In the genomic region with DNA sequence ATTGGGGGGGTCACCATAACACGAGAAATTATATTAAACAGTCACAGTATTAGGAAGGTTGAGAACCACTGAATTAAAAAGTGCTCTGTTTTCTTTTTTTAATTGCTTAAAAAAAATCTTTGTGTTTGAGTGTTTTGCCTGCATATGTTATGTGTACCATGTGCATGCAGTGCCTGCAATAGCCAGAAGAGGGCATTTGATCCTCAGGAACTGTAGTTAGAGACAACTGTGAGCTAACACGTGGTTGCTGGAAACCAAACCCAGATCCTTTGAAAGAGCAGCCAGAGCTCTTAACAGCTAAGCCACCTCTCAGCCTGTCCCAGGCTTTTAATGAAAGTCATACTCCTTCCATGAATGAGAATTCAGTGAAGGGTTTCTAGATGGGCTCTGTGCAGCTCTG, we compare ENCODE assay signal across 8 mouse cellular contexts. TPM values are rescaled to one million over a fixed set of nuclear protein-coding genes. Genes with fewer than 3 reads are reported as not detected.
DNase-seq lines count a peak whose midpoint lies in the region; ATAC-seq and TF ChIP-seq lines count a peak whose summit lies in the region.
"Had no signal": no experiment of that assay in that cellular context is flagged by ENCODE, and none has a peak within 500 bp of the region (broad histone marks: within the 10 kb centered on the region; RNA-seq: fewer than 3 reads in every experiment).

No protein-coding gene starts in this region.

- peak; percentile 11 for DNase-seq in hindbrain, embryonic 11.5 days (ENCODE audit: low spot score)
- no peak for DNase-seq in hindbrain, embryonic 14.5 days (ENCODE audit: low spot score)
- DNase-seq in lung, embryonic 14.5 days = peak; percentile 24
- DNase-seq in lung, adult 2 months = no peak
- DNase-seq in 416B (ENCODE audit: low read depth) (peak; percentile 5), ES-CJ7 (ENCODE audit: low read depth, low spot score) (peak; percentile 76)
- no peak for DNase-seq in ovary, postnatal 36 days (ENCODE audit: low spot score)
- DNase-seq: heart, adult 11 months had no signal

- no peak for TF ChIP-seq POLR2A in lung, adult 2 months (IDR thresholded peaks at IDR 0.05; ENCODE audit: borderline replicate concordance, extremely low read depth, low read depth, low read length)

- 77% methylated on average over 2 of the region's 2 CpGs for WGBS in hindbrain, embryonic 11.5 days
- 85% methylated on average over 2 of the region's 2 CpGs for WGBS in hindbrain, embryonic 14.5 days
- WGBS in lung, embryonic 14.5 days = 90% methylated on average over 2 of the region's 2 CpGs
- WGBS in lung, adult 2 months = 89% methylated on average over 2 of the region's 2 CpGs

- ATAC-seq in hindbrain, embryonic 11.5 days (ENCODE audit: low FRiP score) = no peak
- no peak for ATAC-seq in hindbrain, embryonic 14.5 days (ENCODE audit: low FRiP score)
- no peak for ATAC-seq in lung, embryonic 14.5 days (ENCODE audit: insufficient read depth)

- H3K4me1 ChIP-seq in hindbrain, embryonic 11.5 days (replicated peaks; ENCODE audit: control insufficient read depth, insufficient read depth, low read length) = no peaks in the 10 kb centered on the region; the same call in 1 of the 2 replicates
- no peaks in the 10 kb centered on the region for H3K4me1 ChIP-seq in hindbrain, embryonic 14.5 days (replicated peaks; ENCODE audit: control insufficient read depth, insufficient read depth, low read length)
- H3K4me1 ChIP-seq in lung, embryonic 14.5 days (ENCODE audit: insufficient read depth) = no peaks in the 10 kb centered on the region
- H3K4me1 ChIP-seq in lung, adult 2 months (ENCODE audit: control insufficient read depth, insufficient read depth, low read length) = peaks cover 2% of the 10 kb centered on the region; the same call in 1 of the 2 replicates

- no peak overlapping the region for H3K9ac ChIP-seq in hindbrain, embryonic 11.5 days (ENCODE audit: low read depth, low read length)
- no peak overlapping the region for H3K9ac ChIP-seq in hindbrain, embryonic 14.5 days
- no peak overlapping the region for H3K9ac ChIP-seq in lung, embryonic 14.5 days

- H3K9me3 ChIP-seq in hindbrain, embryonic 11.5 days (ENCODE audit: control insufficient read depth, low read length) = no peaks in the 10 kb centered on the region
- no peaks in the 10 kb centered on the region for H3K9me3 ChIP-seq in hindbrain, embryonic 14.5 days (ENCODE audit: control insufficient read depth, low read length)
- H3K9me3 ChIP-seq in lung, embryonic 14.5 days (ENCODE audit: low read depth, low read length) = no peaks in the 10 kb centered on the region; the same call in 1 of the 2 replicates

- no peak overlapping the region for H3K4me3 ChIP-seq in hindbrain, embryonic 11.5 days (ENCODE audit: low read depth, low read length)
- H3K4me3 ChIP-seq in hindbrain, embryonic 14.5 days (replicated peaks; ENCODE audit: low read length) = no peak overlapping the region
- no peak overlapping the region for H3K4me3 ChIP-seq in lung, embryonic 14.5 days (ENCODE audit: low read depth, low read length)
- H3K4me3 ChIP-seq in lung, adult 2 months (replicated peaks; ENCODE audit: extremely low read depth, low read depth, low read length) = no peak overlapping the region

- H3K4me2 ChIP-seq in hindbrain, embryonic 11.5 days (replicated peaks; ENCODE audit: low read depth, low read length) = no peak overlapping the region
- no peak overlapping the region for H3K4me2 ChIP-seq in hindbrain, embryonic 14.5 days (replicated peaks)
- no peak overlapping the region for H3K4me2 ChIP-seq in lung, embryonic 14.5 days

- H3K27me3 ChIP-seq in hindbrain, embryonic 11.5 days (ENCODE audit: control insufficient read depth, insufficient read depth, low read length) = peaks cover 12% of the 10 kb centered on the region; the same call in 1 of the 2 replicates
- peaks cover 15% of the 10 kb centered on the region; the same call in 1 of the 2 replicates for H3K27me3 ChIP-seq in hindbrain, embryonic 14.5 days (ENCODE audit: control insufficient read depth, insufficient read depth, low read length)
- H3K27me3 ChIP-seq in lung, embryonic 14.5 days (ENCODE audit: insufficient read depth, low read length) = peaks cover 15% of the 10 kb centered on the region; the same call in 1 of the 2 replicates

- H3K27ac ChIP-seq in hindbrain, embryonic 11.5 days (ENCODE audit: low read depth, low read length) = no peak overlapping the region
- no peak overlapping the region for H3K27ac ChIP-seq in hindbrain, embryonic 14.5 days
- H3K27ac ChIP-seq in lung, embryonic 14.5 days (ENCODE audit: low read depth) = no peak overlapping the region

- peak; percentile 42 for TF ChIP-seq CTCF in lung, embryonic 14.5 days (IDR thresholded peaks at IDR 0.05; ENCODE audit: low read depth)
- no peak for TF ChIP-seq CTCF in lung, adult 2 months (IDR thresholded peaks at IDR 0.05; ENCODE audit: insufficient read depth, low read length)

- H3K36me3 ChIP-seq in hindbrain, embryonic 11.5 days (ENCODE audit: control insufficient read depth, insufficient read depth, low read length) = no peaks in the 10 kb centered on the region
- no peaks in the 10 kb centered on the region for H3K36me3 ChIP-seq in hindbrain, embryonic 14.5 days (replicated peaks; ENCODE audit: control insufficient read depth, insufficient read depth)
- no peaks in the 10 kb centered on the region for H3K36me3 ChIP-seq in lung, embryonic 14.5 days (ENCODE audit: insufficient read depth)

RNA-seq across cellular contexts. Expression of a gene that starts 6.3 kb away (rescaled TPM):
- polyA plus RNA-seq in hindbrain, embryonic 11.5 days (2014; fragmentation: Nextera tagmentation; extraction: Ambion mirVana) = 47.7 and 72.3 TPM in 2 replicates
- polyA plus RNA-seq in hindbrain, embryonic 14.5 days (2014; fragmentation: Nextera tagmentation; extraction: Ambion mirVana) = 84.4 and 90.5 TPM in 2 replicates
- 2.5 and 5.5 TPM in 2 replicates for polyA plus RNA-seq in lung, embryonic 14.5 days (2014; fragmentation: Nextera tagmentation; extraction: Ambion mirVana)
- 70.0 and 86.6 TPM in 2 replicates for polyA plus RNA-seq in lung, adult 2 months (2012; rRNA removed)

Comparison
In these comparisons a context has a peak if more than half of its experiments do, and no peak if none do; other contexts are left out.
1. DNase-seq: peak in hindbrain, embryonic 11.5 days (single experiment), lung, embryonic 14.5 days (single experiment), 416B (single experiment) and ES-CJ7 (single experiment); none in hindbrain, embryonic 14.5 days (single experiment), lung, adult 2 months (single experiment) and ovary, postnatal 36 days (single experiment).